Mouse (Mus musculus): ENCODE results near the gene Aym1.
"Not testable (repeated sequence)": the region's sequence is repeated elsewhere in the genome, so short reads cannot be mapped to it uniquely, and the experiment has no call there.

Aym1 gene

GRCm38 (mm10) chr5:113352636-113353035 is 4.5 kb upstream of the Aym1 start:
- DNase-seq (ENCODE audit: low spot score in 2 of 2), result no peak

DNA sequence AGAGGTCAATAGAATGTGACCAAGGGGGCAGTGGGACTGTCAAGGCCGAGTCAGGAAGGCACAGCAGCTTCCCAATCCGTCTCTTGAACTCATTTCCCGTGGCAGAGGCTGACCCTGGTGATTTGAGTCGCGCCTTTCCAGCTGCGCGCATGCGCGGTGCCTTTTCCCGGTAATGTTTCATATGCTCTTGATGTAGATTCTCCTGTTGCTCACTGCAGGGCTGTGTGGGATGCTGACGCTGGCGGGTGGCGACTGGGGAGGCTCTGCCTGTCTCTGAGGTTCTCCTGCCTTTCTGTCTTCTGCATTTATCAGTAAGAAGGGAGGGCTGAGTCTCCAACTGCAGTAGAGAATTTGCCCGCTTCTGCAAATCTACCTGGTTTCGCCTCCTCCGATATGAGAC is 2.8 kb upstream of the Aym1 start:
- DNase-seq (ENCODE audit: low spot score in 2 of 2), result peak; percentile 40 to 59

GRCm38 (mm10) chr5:113357656-113358055 is 562 bp downstream of the Aym1 start:
- DNase-seq (ENCODE audit: low spot score in 2 of 2), result no peak

GRCm38 (mm10) chr5:113358833-113359232 is 1.7 kb downstream of the Aym1 start:
- DNase-seq (ENCODE audit: low spot score in 2 of 2), result no peak

DNA sequence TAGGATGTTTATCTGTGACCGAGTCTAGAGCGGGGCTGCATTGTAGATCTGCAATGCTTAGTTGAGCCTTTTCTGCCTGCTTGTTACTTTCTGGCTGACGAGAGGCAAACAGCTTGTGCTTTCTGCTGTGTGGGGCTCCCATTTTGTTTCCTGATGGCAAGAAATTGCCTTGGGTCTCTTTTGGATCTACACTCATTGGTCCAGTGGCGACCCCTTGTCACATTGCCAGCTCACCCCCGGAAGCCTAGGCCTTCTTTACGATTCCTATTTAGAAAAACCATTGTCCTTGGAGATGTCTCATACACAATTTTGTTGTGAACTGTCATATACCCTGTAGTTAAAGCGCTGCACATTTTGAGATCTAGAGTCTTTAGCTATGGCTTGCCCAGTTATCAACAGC is 4.2 kb downstream of the Aym1 start:
- no peak for DNase-seq (ENCODE audit: low spot score in 2 of 2)

- DNase-seq (ENCODE audit: low spot score in 2 of 2), result no peak
Measured at GRCm38 (mm10) chr5:113362258-113362996, 5.3 kb downstream of the Aym1 start.

DNA sequence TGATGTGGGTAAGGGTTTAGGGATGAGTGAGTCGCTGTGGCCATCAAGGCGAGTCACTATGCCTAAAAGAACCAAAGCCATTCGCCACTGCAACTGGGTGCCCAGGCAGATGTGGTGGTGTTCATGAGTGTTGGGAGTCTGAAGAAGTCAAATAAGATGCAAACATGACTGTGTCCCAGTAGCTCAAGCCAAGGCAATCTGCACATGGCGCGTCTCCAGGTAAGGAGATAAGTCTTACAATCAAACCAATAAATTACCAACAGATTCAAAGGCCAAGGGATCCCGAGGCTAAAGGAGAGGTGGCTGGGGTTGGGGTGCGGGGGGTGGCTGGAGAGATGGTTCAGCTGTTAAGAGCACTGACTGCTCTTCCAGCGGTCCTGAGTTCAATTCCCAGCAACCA is 6.1 kb downstream of the Aym1 start:
- DNase-seq (ENCODE audit: low spot score in 2 of 2), result no peak

DNA sequence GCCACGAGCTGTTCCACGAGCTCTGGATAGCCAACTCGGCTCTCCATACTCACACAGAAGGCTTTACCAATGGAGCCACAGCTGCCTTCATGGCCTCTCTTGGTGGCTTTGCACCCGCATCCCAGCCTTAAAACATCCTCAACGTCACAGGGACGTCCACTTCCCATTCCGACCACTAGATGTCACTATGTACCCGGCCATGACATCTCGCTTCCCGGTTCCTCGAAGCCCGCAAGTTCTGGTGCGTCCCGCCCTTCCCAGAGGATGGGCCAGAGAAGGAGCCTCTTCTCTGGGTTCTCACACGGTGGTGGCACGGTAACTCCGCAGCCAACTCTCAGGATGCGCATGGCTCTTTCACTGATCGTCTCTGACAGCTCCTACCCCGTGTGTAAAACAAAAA is 8.8 kb downstream of the Aym1 start:
- DNase-seq (ENCODE audit: low spot score in 2 of 2), result peak; percentile 78 to 86

DNA sequence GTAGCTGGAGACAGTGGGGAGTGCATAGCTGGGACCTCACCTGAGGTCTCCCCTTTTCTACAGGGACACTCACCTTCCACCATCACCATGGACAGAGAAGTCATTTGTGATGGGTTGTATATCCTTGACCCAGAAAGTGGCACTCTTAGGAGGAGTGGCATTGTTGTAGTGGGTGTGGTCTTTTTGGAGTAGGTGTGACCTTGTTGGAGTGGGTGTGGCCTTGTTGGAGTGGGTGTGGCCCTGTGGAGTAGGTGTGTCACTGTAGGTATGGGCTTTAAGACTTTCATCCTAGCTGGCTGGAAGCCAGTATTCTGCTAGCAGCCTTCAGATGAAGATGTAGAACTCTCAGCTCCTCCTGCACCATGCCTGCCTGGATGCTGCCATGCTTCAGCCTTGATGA is 10.6 kb downstream of the Aym1 start:
- DNase-seq (ENCODE audit: low spot score in 2 of 2), result not testable (repeated sequence)

DNA sequence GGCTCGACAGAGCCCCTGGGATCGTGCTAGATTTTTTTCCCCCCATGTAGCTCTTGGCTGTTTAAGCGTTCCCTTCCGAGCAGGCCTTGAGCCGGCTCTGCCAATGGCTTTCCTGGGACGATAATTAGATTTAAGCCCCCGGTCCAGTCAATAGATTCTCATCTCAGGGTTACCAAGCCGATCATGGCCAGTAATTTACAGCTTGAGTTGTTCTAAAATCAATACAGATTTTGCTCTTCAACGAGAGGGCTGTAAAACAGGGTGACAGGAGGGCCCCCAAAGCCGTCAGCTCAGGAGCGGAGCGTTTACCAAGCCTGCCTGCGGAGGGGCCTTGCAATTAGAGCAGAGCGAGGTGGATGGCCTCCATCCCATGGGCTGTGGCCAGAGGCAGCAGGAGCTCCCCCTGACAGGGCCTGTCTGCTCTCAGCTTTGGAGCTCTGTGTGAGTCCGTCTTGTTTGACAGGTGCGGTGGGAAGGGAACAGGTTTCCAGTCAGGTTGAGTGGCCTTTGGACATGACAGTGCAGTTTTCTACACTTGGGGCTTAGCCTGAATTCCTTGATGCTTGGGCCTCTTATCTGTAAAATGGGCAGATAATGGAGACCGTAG is 12.3 kb downstream of the Aym1 start:
- DNase-seq (ENCODE audit: low spot score in 2 of 2), result no peak

DNA sequence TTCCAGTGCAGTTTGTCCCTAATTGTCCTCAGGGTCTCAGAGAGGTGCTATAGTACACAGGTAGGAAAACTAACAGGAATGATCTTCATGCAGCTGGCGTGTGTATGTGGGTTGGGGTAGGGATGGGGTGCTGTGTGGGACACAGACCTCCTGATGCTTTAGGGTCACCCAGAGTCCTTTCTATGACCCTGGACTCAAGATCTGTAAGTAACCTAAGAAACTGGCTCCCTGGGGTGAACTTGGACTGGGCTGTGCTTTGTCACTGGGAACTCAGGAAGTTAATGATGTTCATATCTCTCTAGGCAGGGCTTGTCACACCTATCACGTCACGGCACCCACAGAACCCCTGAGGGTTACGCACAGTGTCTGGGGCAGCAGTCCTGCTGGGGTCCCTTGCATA is 15.4 kb downstream of the Aym1 start:
- no peak for DNase-seq (ENCODE audit: low spot score in 2 of 2)

DNA sequence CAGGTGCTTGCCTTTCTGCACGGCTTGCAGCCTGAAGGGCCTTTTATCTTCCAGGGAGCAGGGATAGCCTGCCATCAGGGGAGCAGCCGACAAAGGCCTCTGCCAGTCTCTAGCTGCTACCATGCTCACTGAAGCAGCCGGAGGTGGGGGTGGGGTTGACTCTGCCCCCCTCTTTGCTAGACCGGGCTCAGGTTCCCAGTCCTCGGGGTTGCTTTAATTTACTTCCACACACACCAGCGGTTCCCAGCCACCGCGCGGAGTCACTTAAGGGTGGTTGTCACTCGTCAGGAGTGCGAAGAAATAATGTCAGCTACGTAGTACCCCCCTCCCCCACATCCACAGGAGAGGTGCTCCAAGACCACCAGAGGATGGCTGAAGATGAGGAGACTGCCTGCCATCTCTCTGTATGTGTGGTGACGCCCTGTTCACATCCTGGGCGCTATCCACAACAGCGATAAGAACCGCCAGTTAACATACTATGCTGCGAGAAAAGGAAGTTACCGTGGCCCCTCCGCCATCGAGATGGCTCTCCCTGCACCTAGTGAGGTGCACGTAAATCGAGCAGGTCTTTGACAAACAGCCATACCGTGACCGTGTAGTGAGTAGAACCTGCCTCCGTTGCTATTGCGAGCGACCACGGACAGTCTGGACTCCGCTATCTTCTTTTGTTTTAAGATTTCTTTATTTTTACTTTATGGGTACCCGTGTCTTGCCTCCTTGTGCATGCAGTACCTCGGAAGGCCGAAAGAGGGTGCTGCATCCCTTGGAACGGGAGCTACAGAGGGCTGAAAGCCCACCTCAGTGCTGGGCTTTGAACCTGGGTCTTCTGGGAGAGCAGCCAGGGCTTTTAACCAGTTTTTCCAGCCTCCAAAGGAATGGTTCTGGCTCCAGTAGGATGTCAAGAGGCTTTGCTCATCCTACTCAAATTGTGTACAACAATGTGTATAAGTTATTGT is 16.2 kb downstream of the Aym1 start:
- DNase-seq (ENCODE audit: low spot score in 2 of 2), result peak; percentile 78 to 80

DNA sequence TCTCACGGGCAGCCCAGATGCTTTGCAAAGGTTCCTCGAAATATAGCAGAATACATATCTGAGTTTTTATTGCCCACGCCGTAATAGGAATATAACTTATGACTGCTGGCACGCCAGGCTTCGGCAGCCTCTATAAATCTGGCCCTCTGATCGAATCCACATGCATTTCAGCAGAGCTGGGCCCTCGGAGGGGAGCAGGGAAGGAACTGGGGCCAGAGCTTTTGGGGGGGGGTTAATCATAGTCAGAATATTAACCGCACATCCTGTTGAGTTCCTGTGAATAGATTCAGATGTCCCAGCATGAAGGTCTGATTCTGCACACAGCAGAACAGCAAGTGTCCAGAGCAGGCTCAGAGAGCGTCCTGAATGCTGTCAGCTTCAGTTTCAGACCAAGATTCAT is 17.2 kb downstream of the Aym1 start:
- DNase-seq (ENCODE audit: low spot score in 2 of 2), result no peak

DNA sequence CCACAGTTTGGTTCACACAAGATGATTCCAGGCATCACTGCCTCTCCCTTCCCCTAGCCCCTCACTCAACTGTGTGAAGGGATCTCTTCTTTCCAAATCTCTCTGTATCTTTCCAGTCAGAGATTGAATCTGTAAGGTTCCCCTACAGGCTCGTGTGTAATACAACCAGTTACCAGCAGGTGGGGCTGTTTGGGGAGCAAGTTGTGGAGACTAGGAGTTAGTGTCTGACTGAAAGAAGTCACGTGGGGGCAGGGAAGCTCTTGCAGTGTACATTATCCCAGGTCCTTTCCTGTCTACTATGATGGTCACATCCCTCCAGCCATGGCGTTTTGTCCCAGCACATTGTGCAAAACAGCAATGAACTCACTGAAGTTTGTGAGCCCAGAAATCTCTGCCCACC is 18.7 kb downstream of the Aym1 start:
- DNase-seq (ENCODE audit: low spot score in 2 of 2), result peak; percentile 50 to 70

DNA sequence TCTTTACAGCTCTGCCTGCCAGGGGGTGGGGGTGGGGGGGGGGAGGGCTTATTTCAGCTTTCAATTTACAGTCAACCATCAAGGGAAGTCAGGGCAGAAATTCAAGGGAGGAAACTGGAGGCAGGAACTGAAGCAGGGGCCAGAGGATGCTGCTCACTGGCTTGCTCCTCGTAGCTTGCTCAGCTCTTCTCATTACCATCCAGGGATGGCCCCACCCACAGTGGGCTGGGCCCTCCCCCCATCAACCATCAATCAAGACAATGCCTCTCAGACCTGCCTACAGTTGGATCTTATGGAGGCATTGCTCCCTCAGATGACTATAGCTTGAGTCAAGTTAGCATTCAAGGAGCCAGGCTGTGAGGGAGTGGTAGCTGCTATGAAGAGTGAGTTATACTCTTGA is 19.2 kb downstream of the Aym1 start:
- no peak for DNase-seq (ENCODE audit: low spot score in 2 of 2)

DNA sequence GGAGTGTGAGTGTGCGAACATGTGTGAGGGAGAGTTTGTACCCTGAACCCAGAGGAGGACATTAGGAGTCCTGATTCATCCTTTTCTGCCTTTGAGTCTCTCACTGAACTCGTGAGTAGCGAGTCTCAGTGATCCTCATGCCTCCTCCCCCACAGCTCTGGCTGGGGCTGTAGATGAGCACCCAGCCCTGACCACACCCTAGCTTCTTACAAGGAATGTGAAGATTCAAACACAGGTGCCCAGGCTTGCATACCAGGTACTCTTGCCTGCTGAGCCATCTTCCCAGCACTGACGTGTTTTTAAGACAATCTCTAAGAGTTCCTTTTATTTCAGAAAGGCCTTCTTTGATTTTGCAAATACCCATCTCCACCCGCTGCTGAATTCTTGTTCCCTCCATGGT is 22.3 kb downstream of the Aym1 start:
- no peak for DNase-seq (ENCODE audit: low spot score in 2 of 2)

- DNase-seq (ENCODE audit: low spot score in 2 of 2), result no peak
Measured at GRCm38 (mm10) chr5:113380553-113380952, 23.5 kb downstream of the Aym1 start.

GRCm38 (mm10) chr5:113382580-113382979 is 25.5 kb downstream of the Aym1 start:
- no peak for DNase-seq (ENCODE audit: low spot score in 2 of 2)

GRCm38 (mm10) chr5:113393766-113394165 is 36.7 kb downstream of the Aym1 start:
- DNase-seq (ENCODE audit: low spot score in 2 of 2), result no peak

GRCm38 (mm10) chr5:113396286-113396934 is 39.3 kb downstream of the Aym1 start:
- no peak for DNase-seq (ENCODE audit: low spot score in 2 of 2)

DNA sequence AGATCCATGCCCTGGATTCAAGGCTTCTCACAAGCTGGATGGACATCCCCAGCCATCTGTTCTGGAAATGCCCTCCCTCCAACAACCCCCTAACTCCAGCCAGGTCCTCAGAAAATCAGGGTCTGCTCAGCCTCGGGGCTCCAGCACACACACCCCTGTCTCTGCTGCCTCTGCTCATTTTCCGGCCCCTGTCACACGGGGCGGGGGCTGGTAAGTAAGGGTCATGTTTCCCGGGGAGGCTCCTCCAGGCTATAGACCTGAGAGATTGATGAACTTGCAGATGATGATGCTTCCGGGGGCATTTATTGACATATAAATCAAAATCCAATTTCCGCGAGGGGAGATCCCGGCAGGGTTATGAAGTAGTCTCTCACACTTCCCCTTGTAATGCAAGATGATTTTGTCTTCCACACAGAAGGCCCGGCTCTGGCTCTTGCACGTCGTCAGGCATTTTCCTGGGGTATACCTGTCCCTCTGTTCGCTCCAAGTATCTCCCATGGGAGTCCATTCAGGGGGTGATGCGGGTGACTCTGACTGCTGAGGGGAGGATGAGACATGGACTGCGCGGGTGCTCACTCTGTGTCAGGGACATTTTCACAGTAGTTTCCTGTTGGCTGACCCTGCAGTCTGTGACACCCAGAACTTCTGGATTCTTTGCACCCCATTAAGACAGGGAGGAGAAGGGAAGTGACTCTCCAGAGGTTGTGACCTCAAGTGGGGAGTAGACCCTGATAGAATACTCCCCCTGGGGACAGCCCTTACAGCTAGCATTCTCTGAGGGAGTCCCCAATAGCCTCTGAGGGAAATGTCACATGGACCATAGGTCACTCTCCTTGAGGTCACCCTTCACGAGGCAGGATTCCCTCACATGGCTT is 40.6 kb downstream of the Aym1 start:
- DNase-seq (ENCODE audit: low spot score in 2 of 2), result no peak

All from frontal cortex, postnatal 25 days (tissue).